Mouse (Mus musculus) forebrain, embryonic 14.5 days (tissue): ENCODE data around the gene Hsd17b14. TPM values are rescaled to one million over a fixed set of nuclear protein-coding genes. Genes with fewer than 3 reads are reported as not detected.

ENCODE experiments used
- ATAC-seq: fragments of 200-750 bp; cut with Nextera tagmentation; 2 replicates; pipeline ENCODE4 v1.8.0; 2017; ENCODE audit warnings: mild to moderate bottlenecking, moderate library complexity
- DNase-seq: peaks from one replicate; pipeline ENCODE4 v3.0.0-alpha.2; 2015; ENCODE audit warnings: low spot score
- H3K27ac ChIP-seq: fragments of 300-500 bp; sonication (generic); 2 replicates; pipeline ENCODE4 v1.5.1; 2014; ENCODE audit warnings: low read depth, mild to moderate bottlenecking, control low read depth, low read length, moderate library complexity
- H3K27me3 ChIP-seq: fragments of 300-500 bp; sonication (generic); replicated peaks from 2 replicates; pipeline ENCODE4 v1.6.1; 2014; ENCODE audit warnings: low read length, control low read depth, mixed read lengths; ENCODE audit not compliant: control insufficient read depth, insufficient read depth
- H3K36me3 ChIP-seq: fragments of 300-500 bp; sonication (generic); 2 replicates; pipeline ENCODE4 v1.6.1; 2014; ENCODE audit warnings: low read length, control low read depth; ENCODE audit not compliant: control insufficient read depth, insufficient read depth
- H3K4me1 ChIP-seq: fragments of 300-500 bp; sonication (generic); 2 replicates; pipeline ENCODE4 v1.6.1; 2014; ENCODE audit warnings: antibody characterized with exemption, low read length, control low read depth; ENCODE audit not compliant: control insufficient read depth, insufficient read depth
- H3K4me2 ChIP-seq: fragments of 300-500 bp; sonication (generic); 2 replicates; pipeline ENCODE4 v1.6.1; 2014; ENCODE audit warnings: mild to moderate bottlenecking, control low read depth, low read length
- H3K4me3 ChIP-seq: fragments of 300-500 bp; sonication (generic); 2 replicates; pipeline ENCODE4 v1.5.1; 2014; ENCODE audit warnings: low read depth, low read length, control low read depth
- H3K9ac ChIP-seq: fragments of 300-500 bp; sonication (generic); 2 replicates; pipeline ENCODE4 v1.6.1; 2014; ENCODE audit warnings: mild to moderate bottlenecking, low read length, control low read depth, moderate library complexity
- H3K9me3 ChIP-seq: fragments of 300-500 bp; sonication (generic); replicated peaks from 2 replicates; pipeline ENCODE4 v1.6.1; 2016; ENCODE audit warnings: low read length, control low read depth, mixed read lengths; ENCODE audit not compliant: control insufficient read depth
- WGBS: fragments of 180-500 bp; shearing (Covaris S2); extraction: QIAGEN DNeasy Blood & Tissue Kit; methylation state at CpG from one replicate; pipeline ENCODE4 v1.1.7; 2014; 5-methylcytosine and 5-hydroxymethylcytosine counted together
- polyA plus RNA-seq: library from polyadenylated mRNA; unstranded; fragments of >200 nt; fragmentation: Nextera tagmentation; extraction: Ambion mirVana; gene quantifications from 2 replicates; pipeline ENCODE4 v1.2.1, GENCODE M21; 2014

Gene Hsd17b14
- polyA plus RNA-seq, 1 experiment from 2014 or later = 0.17 TPM

- DNase-seq (peak; percentile 98), ATAC-seq (peak; percentile 99)
- H3K27ac ChIP-seq = peak overlapping the region; percentile 36; the same call in 1 of the 2 replicates
- H3K4me3 ChIP-seq = peak overlapping the region; percentile 26
- H3K4me1 ChIP-seq = no peaks in the 10 kb centered on the region
- WGBS = 4% methylated on average over 19 of the region's 19 CpGs
- H3K9me3 ChIP-seq = no peaks in the 10 kb centered on the region
- peaks cover 10% of the 10 kb centered on the region for H3K36me3 ChIP-seq
- H3K9ac ChIP-seq = peak overlapping the region; percentile 52
- H3K4me2 ChIP-seq = peak overlapping the region; percentile 42
- no peaks in the 10 kb centered on the region for H3K27me3 ChIP-seq
Measured at GRCm38 (mm10) chr7:45589173-45589572, 34.5 kb downstream of the Hsd17b14 start.

- DNase-seq = no peak
- peaks cover 10% of the 10 kb centered on the region for H3K36me3 ChIP-seq
- no peaks in the 10 kb centered on the region for H3K4me1 ChIP-seq
- no peak overlapping the region for H3K9ac ChIP-seq
- no peaks in the 10 kb centered on the region for H3K9me3 ChIP-seq
- WGBS = 95% methylated on average over 5 of the region's 5 CpGs
- H3K27ac ChIP-seq = no peak overlapping the region
- no peak for ATAC-seq
- H3K27me3 ChIP-seq = no peaks in the 10 kb centered on the region
- H3K4me2 ChIP-seq = no peak overlapping the region
- H3K4me3 ChIP-seq = no peak overlapping the region
Measured at GRCm38 (mm10) chr7:45589898-45590297, 35.2 kb downstream of the Hsd17b14 start.

- 63% methylated on average over 3 of the region's 3 CpGs for WGBS
Measured at GRCm38 (mm10) chr7:45590874-45591273, 36.2 kb downstream of the Hsd17b14 start.

GRCm38 (mm10) chr7:45591880-45592279, 37.2 kb downstream of the Hsd17b14 start:
- H3K4me2 ChIP-seq = no peak overlapping the region
- H3K36me3 ChIP-seq = no peaks in the 10 kb centered on the region
- no peaks in the 10 kb centered on the region for H3K4me1 ChIP-seq
- 80% methylated on average over 7 of the region's 7 CpGs for WGBS
- H3K27me3 ChIP-seq = no peaks in the 10 kb centered on the region
- no peaks in the 10 kb centered on the region for H3K9me3 ChIP-seq
- H3K27ac ChIP-seq = no peak overlapping the region
- H3K9ac ChIP-seq = no peak overlapping the region
- no peak overlapping the region for H3K4me3 ChIP-seq
- ATAC-seq (no peak), DNase-seq (no peak)

More at GRCm38 (mm10) chr7:45590874-45591273, 36.2 kb downstream of the Hsd17b14 start:
- Histone ChIP-seq H3K4me2 (no peak overlapping the region), H3K4me3 (no peak overlapping the region), H3K36me3 (peaks cover 1% of the 10 kb centered on the region; the same call in 1 of the 2 replicates), H3K9ac (no peak overlapping the region), H3K4me1 (no peaks in the 10 kb centered on the region), H3K27me3 (no peaks in the 10 kb centered on the region), H3K27ac (no peak overlapping the region), H3K9me3 (no peaks in the 10 kb centered on the region)
- DNase-seq = peak; percentile 25
- no peak for ATAC-seq

- ATAC-seq = no peak
- H3K27ac ChIP-seq = no peak overlapping the region
- WGBS = 28% methylated on average over 10 of the region's 10 CpGs
- DNase-seq = peak; percentile 76
- no peaks in the 10 kb centered on the region for H3K9me3 ChIP-seq
- no peaks in the 10 kb centered on the region for H3K4me1 ChIP-seq
- H3K4me2 ChIP-seq = no peak overlapping the region
- H3K27me3 ChIP-seq = no peaks in the 10 kb centered on the region
- no peak overlapping the region for H3K4me3 ChIP-seq
- no peak overlapping the region for H3K9ac ChIP-seq
- no peaks in the 10 kb centered on the region for H3K36me3 ChIP-seq
Measured at GRCm38 (mm10) chr7:45593118-45593815, 38.6 kb downstream of the Hsd17b14 start.

- H3K9me3 ChIP-seq = no peaks in the 10 kb centered on the region
- H3K4me2 ChIP-seq = no peak overlapping the region
- H3K4me3 ChIP-seq = no peak overlapping the region
- no peaks in the 10 kb centered on the region for H3K27me3 ChIP-seq
- no peaks in the 10 kb centered on the region for H3K4me1 ChIP-seq
- ATAC-seq = no peak
- 78% methylated on average over 4 of the region's 4 CpGs for WGBS
- H3K36me3 ChIP-seq = no peaks in the 10 kb centered on the region
- DNase-seq = no peak
- no peak overlapping the region for H3K9ac ChIP-seq
- no peak overlapping the region for H3K27ac ChIP-seq
Measured at GRCm38 (mm10) chr7:45595176-45595575, 40.5 kb downstream of the Hsd17b14 start.

GRCm38 (mm10) chr7:45596107-45596506, 41.4 kb downstream of the Hsd17b14 start:
- no peaks in the 10 kb centered on the region for H3K27me3 ChIP-seq
- no peak overlapping the region for H3K27ac ChIP-seq
- no peak overlapping the region for H3K4me2 ChIP-seq
- no peak overlapping the region for H3K4me3 ChIP-seq
- H3K9me3 ChIP-seq = no peaks in the 10 kb centered on the region
- ATAC-seq = no peak
- DNase-seq = no peak
- H3K36me3 ChIP-seq = no peaks in the 10 kb centered on the region
- 82% methylated on average over 1 of the region's 1 CpGs for WGBS
- no peaks in the 10 kb centered on the region for H3K4me1 ChIP-seq
- no peak overlapping the region for H3K9ac ChIP-seq

- Histone ChIP-seq H3K36me3 (no peaks in the 10 kb centered on the region), H3K4me1 (no peaks in the 10 kb centered on the region), H3K4me3 (no peak overlapping the region), H3K9me3 (no peaks in the 10 kb centered on the region), H3K4me2 (no peak overlapping the region), H3K27me3 (no peaks in the 10 kb centered on the region), H3K27ac (no peak overlapping the region), H3K9ac (no peak overlapping the region)
- DNase-seq (no peak), ATAC-seq (no peak)
- WGBS = 83% methylated on average over 5 of the region's 5 CpGs
Measured at GRCm38 (mm10) chr7:45597013-45597412, 42.3 kb downstream of the Hsd17b14 start.

GRCm38 (mm10) chr7:45597527-45597926, 42.8 kb downstream of the Hsd17b14 start:
- ATAC-seq = no peak
- DNase-seq = no peak
- Histone ChIP-seq H3K9me3 (no peaks in the 10 kb centered on the region), H3K36me3 (no peaks in the 10 kb centered on the region), H3K27ac (no peak overlapping the region), H3K9ac (no peak overlapping the region), H3K4me2 (no peak overlapping the region), H3K4me1 (no peaks in the 10 kb centered on the region), H3K4me3 (no peak overlapping the region), H3K27me3 (no peaks in the 10 kb centered on the region)
- 91% methylated on average over 6 of the region's 6 CpGs for WGBS
